Mouse (Mus musculus) telencephalon, adult 2 months (tissue): Measurements from ENCODE around the gene H2-Q7.
"Not testable (repeated sequence)": the region's sequence is repeated elsewhere in the genome, so short reads cannot be mapped to it uniquely, and the experiment has no call there.

Source experiments
- DNase-seq: peaks from one replicate; pipeline ENCODE4 v3.0.0-alpha.2; 2011; ENCODE audit warnings: low read depth, low spot score

H2-Q7 gene

DNA sequence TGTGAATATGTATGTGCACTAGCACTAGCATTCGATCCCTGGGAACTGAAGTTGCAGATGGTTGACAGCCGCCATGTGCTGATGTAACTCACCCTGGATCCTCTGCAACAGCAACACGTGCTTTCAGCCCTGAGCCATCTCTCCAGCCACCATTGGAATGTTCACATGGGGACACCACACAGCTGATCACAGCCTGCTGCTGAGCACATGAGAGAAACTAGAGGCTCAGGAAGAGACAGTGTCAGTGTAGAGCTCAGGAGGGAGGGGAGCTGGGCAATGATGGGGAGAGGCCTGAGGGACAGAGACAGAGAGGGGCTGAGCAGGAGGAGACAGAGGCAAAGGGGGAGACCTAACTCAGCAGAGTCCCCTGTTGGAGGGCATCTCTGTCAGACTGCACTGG, 3.4 kb upstream of the H2-Q7 start:
- DNase-seq = not testable (repeated sequence)

DNA sequence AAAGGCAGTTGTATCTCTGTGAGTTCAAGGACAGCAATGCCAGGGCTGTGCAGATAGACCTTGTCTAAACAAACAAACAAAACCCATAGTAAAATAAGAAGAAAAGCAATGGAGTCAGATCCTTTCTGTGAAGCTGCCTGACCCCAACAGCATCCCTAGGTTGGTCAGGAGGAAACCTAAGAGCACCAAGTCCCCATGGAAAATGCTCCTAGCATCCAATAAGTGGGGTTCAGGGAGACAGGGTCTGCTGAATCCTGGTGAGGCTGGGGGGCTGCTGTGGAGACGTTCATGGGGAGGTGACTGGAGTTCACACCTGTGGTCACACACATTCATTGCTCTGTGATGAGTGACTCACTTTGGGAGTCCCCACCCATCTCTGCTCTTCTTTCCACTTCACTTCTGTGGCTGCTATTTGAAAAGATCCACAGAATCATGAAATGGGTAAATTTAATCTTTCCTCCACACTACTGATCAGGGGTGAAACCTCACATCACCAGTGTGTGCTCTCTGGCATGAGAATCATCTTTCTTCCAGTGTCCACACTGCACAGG, 1.5 kb upstream of the H2-Q7 start:
- not testable (repeated sequence) for DNase-seq

- not testable (repeated sequence) for DNase-seq
These were observed 560 bp upstream of the H2-Q7 start for GRCm38 (mm10) chr17:35438395-35438794.

GRCm38 (mm10) chr17:35439295-35439747, 366 bp downstream of the H2-Q7 start:
- not testable (repeated sequence) for DNase-seq

GRCm38 (mm10) chr17:35439925-35440645, 1.1 kb downstream of the H2-Q7 start:
- DNase-seq = not testable (repeated sequence)

GRCm38 (mm10) chr17:35442376-35442775, 3.4 kb downstream of the H2-Q7 start:
- DNase-seq = not testable (repeated sequence)

DNA sequence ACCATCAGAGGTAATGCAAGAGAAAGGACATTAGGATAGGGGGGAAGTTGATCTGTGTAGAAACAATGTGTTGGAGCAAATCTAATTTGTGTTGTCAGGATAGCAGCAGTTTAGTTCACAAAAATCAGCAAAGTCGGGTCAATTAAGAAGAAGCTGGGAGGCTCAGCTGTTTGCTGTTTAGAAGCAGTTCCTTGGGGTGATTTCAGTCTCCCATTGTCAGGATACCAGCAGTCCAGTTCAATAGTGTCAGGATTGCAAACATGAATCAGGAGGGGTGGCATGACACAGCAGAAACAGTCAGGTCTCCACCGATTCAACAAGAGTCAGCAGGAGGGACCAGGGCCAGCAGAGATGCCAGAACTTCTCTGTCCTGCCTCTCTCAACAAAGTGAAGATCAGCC, 5.6 kb downstream of the H2-Q7 start:
- DNase-seq = not testable (repeated sequence)

DNA sequence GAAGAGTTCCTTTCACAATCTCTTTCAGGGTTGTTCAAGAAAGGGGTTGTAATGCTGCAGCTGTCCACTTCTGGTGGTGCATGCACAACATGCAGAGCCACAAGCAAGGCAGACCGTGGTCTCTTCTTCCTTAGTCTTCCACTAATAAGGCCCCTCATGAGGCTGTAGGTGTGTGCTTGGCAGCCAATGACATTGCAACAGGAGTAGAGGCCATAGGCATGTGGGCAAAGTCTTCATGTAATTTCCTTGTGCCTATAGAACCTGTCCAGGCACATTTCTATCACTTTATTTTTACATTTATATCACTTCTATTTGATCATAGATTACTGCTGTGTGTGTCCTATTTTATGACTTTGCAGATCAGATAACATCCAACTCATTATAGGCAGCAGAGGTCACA, 19.3 kb downstream of the H2-Q7 start:
- not testable (repeated sequence) for DNase-seq

DNA sequence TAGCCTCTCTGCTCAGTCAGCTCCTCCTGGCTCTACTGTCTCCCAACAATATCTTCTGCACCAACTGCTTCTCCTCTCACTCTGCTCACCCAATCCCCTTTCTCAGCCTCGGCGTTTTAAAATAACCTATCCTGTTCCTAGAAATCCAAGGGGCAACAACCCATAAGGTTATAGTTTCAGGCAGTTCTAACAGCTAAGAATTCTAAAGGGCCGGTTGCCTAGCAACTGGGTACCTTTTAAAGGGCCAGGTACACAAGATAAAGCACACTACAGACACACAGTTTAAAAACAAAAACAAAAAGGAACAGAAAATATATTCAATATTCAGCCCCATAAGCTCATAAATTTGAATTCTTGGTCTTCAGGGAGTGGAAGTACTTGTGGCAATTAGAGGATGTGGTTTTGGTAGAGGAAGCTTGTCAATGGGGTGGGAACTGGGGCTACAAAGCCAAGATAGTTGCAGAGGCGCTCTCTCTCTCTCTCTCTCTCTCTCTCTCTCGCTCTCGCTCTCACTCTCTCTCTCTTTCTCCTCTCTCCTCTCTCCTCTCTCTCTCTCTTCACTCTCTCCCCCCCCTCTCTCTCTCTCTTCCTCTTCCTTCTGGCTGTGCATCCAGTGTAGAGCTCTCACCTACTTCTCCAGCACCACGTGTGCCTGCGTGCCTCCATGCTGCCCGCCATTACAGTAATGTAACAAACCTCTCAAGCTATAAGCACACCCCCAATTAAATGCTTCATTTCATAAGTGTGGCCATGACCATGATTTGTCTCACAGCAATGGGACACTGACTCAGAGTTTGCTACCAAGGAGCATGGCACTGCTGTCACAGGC, 21.8 kb downstream of the H2-Q7 start:
- DNase-seq = not testable (repeated sequence)

GRCm38 (mm10) chr17:35465651-35466050, 26.7 kb downstream of the H2-Q7 start:
- not testable (repeated sequence) for DNase-seq

GRCm38 (mm10) chr17:35468936-35469335, 30.0 kb downstream of the H2-Q7 start:
- not testable (repeated sequence) for DNase-seq

- DNase-seq = no peak
These were observed 31.1 kb downstream of the H2-Q7 start, which contains the start of gene H2-Q10 for GRCm38 (mm10) chr17:35469842-35470751. Gene H2-Q10, plus strand, starts transcription at chr17:35470089.

DNA sequence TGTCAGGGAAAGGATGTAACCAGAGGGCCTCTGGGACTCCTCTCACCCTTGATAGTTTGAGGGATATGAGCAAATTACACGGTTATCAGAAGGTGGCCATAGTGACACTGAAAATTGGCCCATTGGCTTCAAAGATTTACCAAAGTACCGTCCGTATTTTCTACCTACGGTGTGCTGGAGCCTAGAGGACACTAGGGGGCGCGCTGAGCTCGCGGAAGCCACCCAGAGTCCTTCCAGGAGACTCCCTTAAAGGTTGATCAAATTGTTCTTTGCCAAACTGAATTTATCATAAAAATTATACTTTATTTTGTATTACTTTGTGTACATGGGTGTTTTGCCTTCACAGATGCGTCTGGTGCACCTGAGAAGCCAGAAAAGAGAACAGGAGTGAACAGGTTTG, 45.1 kb downstream of the H2-Q7 start:
- DNase-seq = peak; percentile 4

GRCm38 (mm10) chr17:35485702-35486101, 46.7 kb downstream of the H2-Q7 start:
- no peak for DNase-seq

- no peak for DNase-seq
These were observed 47.8 kb downstream of the H2-Q7 start for GRCm38 (mm10) chr17:35486726-35487125.

DNA sequence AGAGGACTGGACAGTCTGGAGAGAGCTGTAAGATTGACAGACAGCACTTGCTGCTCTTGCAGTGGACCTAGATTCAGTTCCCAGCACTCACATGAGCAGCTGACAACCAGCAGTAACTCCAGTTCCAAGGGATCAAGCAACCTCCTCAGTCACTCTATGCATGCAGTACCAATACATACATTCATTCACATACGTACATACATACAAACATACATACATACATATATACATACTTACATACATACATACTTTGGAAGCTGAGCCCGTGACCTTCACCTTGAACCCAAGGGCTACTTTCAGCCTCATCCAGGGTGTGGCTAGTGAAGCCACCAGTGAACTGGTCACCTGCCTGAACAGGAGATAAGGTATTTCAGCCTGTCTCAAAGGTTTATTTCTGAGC, 49.1 kb downstream of the H2-Q7 start:
- no peak for DNase-seq

GRCm38 (mm10) chr17:35490320-35490719, 51.4 kb downstream of the H2-Q7 start:
- DNase-seq = no peak
